Mouse (Mus musculus): ENCODE results near the gene Gm2244. TPM values are rescaled to one million over a fixed set of nuclear protein-coding genes. Genes with fewer than 3 reads are reported as not detected.

The Gm2244 gene
- not detected for polyA plus RNA-seq (2015; fragmentation: Illumina TruSeq; extraction: RNeasy Lipid Tissue Mini Kit (QIAGEN cat#74804); ENCODE audit: insufficient read depth, low replicate concordance)

DNA sequence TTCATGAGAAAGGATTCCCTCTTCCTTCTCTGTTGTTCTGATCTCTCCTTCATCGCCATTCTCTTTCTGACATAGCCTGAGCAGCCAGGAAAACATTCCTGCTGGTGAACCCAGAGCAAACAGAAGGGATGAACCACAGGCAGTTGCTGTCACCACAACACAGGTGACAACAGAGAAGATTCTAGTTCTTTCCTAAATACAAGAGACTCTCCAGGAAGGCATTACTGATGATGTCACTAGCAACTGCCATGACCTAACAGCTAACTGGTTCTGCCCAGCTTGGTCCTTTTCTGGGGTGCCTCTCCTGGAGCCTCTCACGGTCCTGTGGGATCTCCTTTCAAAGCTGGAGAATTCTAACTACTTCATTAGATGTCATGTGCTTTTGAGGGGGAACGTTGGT lies at the start of gene Gm2244:
TSS of gene Gm2244 (minus strand) at position 101 of the 400 bp plus-strand sequence.

GRCm38 (mm10) chr14:19584804-19585667 lies 35.3 kb upstream of the Gm2244 start, which contains the start of gene Gm2237:
TSS of gene Gm2237 (minus strand) at chr14:19585135.

Other genes with a start within 250 kb of the Gm2244 start
- gene Gm21738, start 131.0 kb downstream of the Gm2244 start, polyA plus RNA-seq (2015; fragmentation: Illumina TruSeq; extraction: RNeasy Lipid Tissue Mini Kit (QIAGEN cat#74804); ENCODE audit: insufficient read depth, low replicate concordance) = not detected
- 8.3 TPM for gene Gm2237, start 35.2 kb upstream of the Gm2244 start, polyA plus RNA-seq (2015; fragmentation: Illumina TruSeq; extraction: RNeasy Lipid Tissue Mini Kit (QIAGEN cat#74804); ENCODE audit: insufficient read depth, low replicate concordance)
- not detected for gene Gm5458, start 52.6 kb upstream of the Gm2244 start, polyA plus RNA-seq (2015; fragmentation: Illumina TruSeq; extraction: RNeasy Lipid Tissue Mini Kit (QIAGEN cat#74804); ENCODE audit: insufficient read depth, low replicate concordance)
- 10.0 TPM for gene Nid2, start 201.3 kb upstream of the Gm2244 start, polyA plus RNA-seq (2015; fragmentation: Illumina TruSeq; extraction: RNeasy Lipid Tissue Mini Kit (QIAGEN cat#74804); ENCODE audit: insufficient read depth, low replicate concordance)

Measured in spleen, adult 10 weeks (tissue).